Mouse (Mus musculus): Measurements from ENCODE around the gene Trim30d. TPM values are rescaled to one million over a fixed set of nuclear protein-coding genes. Genes with fewer than 3 reads are reported as not detected.

Trim30d gene
- polyA plus RNA-seq (2012; rRNA removed), result 0.04 and 0.24 TPM in 2 replicates

DNA sequence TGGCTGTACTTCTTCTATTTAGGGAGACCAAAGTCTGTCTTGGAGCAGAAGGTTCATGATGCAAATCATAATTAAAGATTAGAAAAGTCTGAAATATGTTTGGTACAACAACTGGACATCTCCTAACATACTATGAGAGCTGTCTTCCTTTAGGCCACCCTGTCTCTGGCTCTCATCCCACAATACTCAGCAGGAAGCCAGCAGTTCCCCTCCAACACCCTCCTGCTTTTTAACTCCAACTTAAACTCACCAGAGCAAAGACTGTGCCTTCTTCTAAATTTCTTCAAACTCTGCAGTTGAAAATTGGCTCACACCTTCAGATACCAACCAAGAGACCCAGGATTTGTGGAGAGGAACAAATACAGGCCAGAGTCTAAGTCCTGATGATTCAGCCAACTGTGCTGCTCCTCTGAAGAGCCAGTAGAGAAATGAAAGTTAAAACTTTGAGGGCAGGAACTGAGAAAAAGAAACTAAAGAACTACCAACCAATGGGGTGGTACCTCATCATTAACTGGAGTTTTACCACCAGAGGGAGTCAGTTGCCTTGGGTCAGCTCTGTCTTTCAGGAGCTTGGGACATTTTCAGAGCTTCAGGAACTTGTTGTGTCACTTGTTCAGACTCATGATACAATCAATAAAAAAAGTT lies at the start of gene Trim30d:
Trim30d (minus strand) TSS at position 429 of the 645 bp plus-strand sequence.

DNA sequence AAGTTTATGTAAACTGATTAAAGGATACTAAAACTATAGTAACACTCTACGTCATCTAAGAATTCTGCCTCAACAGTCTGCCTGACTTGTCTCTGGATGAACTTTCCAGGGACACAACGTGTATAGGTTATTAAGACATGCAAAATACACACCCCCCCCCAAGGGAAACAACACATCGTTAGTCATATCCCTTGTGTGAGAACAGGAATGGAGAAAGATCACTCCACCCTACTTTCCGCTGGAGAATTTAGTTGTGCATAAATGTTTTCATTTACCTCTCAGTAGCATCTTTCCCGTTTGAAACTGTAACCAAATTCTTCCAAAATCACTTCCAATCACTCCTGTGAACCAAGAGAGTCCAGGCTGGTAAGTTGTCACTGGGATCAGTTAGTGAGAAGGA lies 42.2 kb upstream of the Trim30d start, which contains the start of gene Olfr651:
Olfr651 (plus strand) TSS at position 301 of the 400 bp plus-strand sequence.

GRCm38 (mm10) chr7:104465065-104465744 lies 42.4 kb downstream of the Trim30d start, which contains the start of gene Trim30a:
Gene Trim30a, minus strand, starts transcription at chr7:104465193.

Other genes with a start within 250 kb of the Trim30d start
- gene Trim5, start 219.8 kb downstream of the Trim30d start, polyA plus RNA-seq (2012; rRNA removed), result 0.10 TPM in 2 replicates
- 0.16 and 0.85 TPM in 2 replicates for gene Trim12a, start 192.4 kb downstream of the Trim30d start, polyA plus RNA-seq (2012; rRNA removed)
- 0.55 TPM in 1 of 2 replicates, not detected in the other for gene Trim34b, start 178.4 kb downstream of the Trim30d start, polyA plus RNA-seq (2012; rRNA removed)
- gene Trim12c, start 154.5 kb downstream of the Trim30d start, polyA plus RNA-seq (2012; rRNA removed), result 0.55 TPM in 2 replicates
- 0.03 TPM in 1 of 2 replicates, not detected in the other for gene Trim30b, start 138.0 kb downstream of the Trim30d start, polyA plus RNA-seq (2012; rRNA removed)
- not detected in 2 replicates for gene Trim30c, start 107.0 kb downstream of the Trim30d start, polyA plus RNA-seq (2012; rRNA removed)
- 0.09 and 0.32 TPM in 2 replicates for gene Trim30a, start 42.7 kb downstream of the Trim30d start, polyA plus RNA-seq (2012; rRNA removed)
- not detected in 2 replicates for gene Olfr651, start 42.3 kb upstream of the Trim30d start, polyA plus RNA-seq (2012; rRNA removed)
- gene Olfr652, start 53.1 kb upstream of the Trim30d start, polyA plus RNA-seq (2012; rRNA removed), result not detected in 2 replicates
- not detected in 2 replicates for gene Olfr653, start 69.5 kb upstream of the Trim30d start, polyA plus RNA-seq (2012; rRNA removed)
- not detected in 2 replicates for gene Olfr654, start 79.2 kb upstream of the Trim30d start, polyA plus RNA-seq (2012; rRNA removed)
- not detected in 2 replicates for gene Olfr655, start 93.9 kb upstream of the Trim30d start, polyA plus RNA-seq (2012; rRNA removed)
- not detected in 2 replicates for gene Olfr656, start 106.1 kb upstream of the Trim30d start, polyA plus RNA-seq (2012; rRNA removed)
- gene Olfr657, start 116.9 kb upstream of the Trim30d start, polyA plus RNA-seq (2012; rRNA removed), result not detected in 2 replicates
- not detected in 2 replicates for gene Olfr658, start 139.5 kb upstream of the Trim30d start, polyA plus RNA-seq (2012; rRNA removed)
- not detected in 2 replicates for gene Olfr659, start 158.9 kb upstream of the Trim30d start, polyA plus RNA-seq (2012; rRNA removed)
- gene Olfr661, start 178.7 kb upstream of the Trim30d start, polyA plus RNA-seq (2012; rRNA removed), result not detected in 2 replicates